Mouse (Mus musculus): ENCODE results near the gene 4930480E11Rik. TPM values are rescaled to one million over a fixed set of nuclear protein-coding genes. Genes with fewer than 3 reads are reported as not detected.
"Not testable (repeated sequence)": the region's sequence is repeated elsewhere in the genome, so short reads cannot be mapped to it uniquely, and the experiment has no call there.

Gene 4930480E11Rik
- not detected in 2 replicates for polyA plus RNA-seq (2014; fragmentation: Nextera tagmentation; extraction: Ambion mirVana)

- Histone ChIP-seq H3K27me3 (ENCODE audit: control insufficient read depth, insufficient read depth, low read length) (no peaks in the 10 kb centered on the region), H3K9ac (ENCODE audit: low read length) (no peak within 1 kb of the TSS), H3K4me3 (ENCODE audit: control insufficient read depth in 1 of 2, insufficient read depth in 1 of 2, low read depth in 1 of 2, low read length in 2 of 2) (no peak within 1 kb of the TSS), H3K4me1 (ENCODE audit: control insufficient read depth in 2 of 2, insufficient read depth in 2 of 2, low read length in 2 of 2) (no peaks in the 10 kb centered on the region), H3K4me2 (ENCODE audit: low read length) (no peak within 1 kb of the TSS), H3K27ac (replicated peaks in 1 of 2; ENCODE audit: control insufficient read depth in 1 of 2, insufficient read depth in 1 of 2, low read depth in 2 of 2, low read length in 2 of 2) (no peak within 1 kb of the TSS), H3K9me3 (ENCODE audit: control insufficient read depth, low read length) (no peaks in the 10 kb centered on the region), H3K36me3 (ENCODE audit: control insufficient read depth, insufficient read depth, low read length) (no peaks in the 10 kb centered on the region)
- WGBS = 32% methylated on average over 1 of the region's 1 CpGs
- no peak for ATAC-seq (ENCODE audit: insufficient number of reproducible peaks, insufficient read depth, low FRiP score, low read depth)
Observed at GRCm38 (mm10) chrX:78369343-78369742, at the start of gene 4930480E11Rik. Gene 4930480E11Rik (plus strand): TSS chrX:78369643.

GRCm38 (mm10) chrX:78403346-78403745 lies 33.9 kb downstream of the 4930480E11Rik start:
- not testable (repeated sequence) for H3K9me3 ChIP-seq (ENCODE audit: control insufficient read depth, low read length); ATAC-seq (ENCODE audit: insufficient number of reproducible peaks, insufficient read depth, low FRiP score, low read depth); H3K4me1 ChIP-seq (ENCODE audit: control insufficient read depth in 2 of 2, insufficient read depth in 2 of 2, low read length in 2 of 2); H3K4me3 ChIP-seq (ENCODE audit: control insufficient read depth in 1 of 2, insufficient read depth in 1 of 2, low read depth in 1 of 2, low read length in 2 of 2); H3K27ac ChIP-seq (replicated peaks in 1 of 2; ENCODE audit: control insufficient read depth in 1 of 2, insufficient read depth in 1 of 2, low read depth in 2 of 2, low read length in 2 of 2); H3K27me3 ChIP-seq (ENCODE audit: control insufficient read depth, insufficient read depth, low read length); H3K36me3 ChIP-seq (ENCODE audit: control insufficient read depth, insufficient read depth, low read length); H3K4me2 ChIP-seq (ENCODE audit: low read length); H3K9ac ChIP-seq (ENCODE audit: low read length)
- WGBS = 83% methylated on average over 2 of the region's 2 CpGs

Other genes with a start within 250 kb of the 4930480E11Rik start
- not detected in 2 replicates for gene Gm5938, start 244.2 kb upstream of the 4930480E11Rik start, polyA plus RNA-seq (2014; fragmentation: Nextera tagmentation; extraction: Ambion mirVana)
- not detected in 2 replicates for gene Obp1b, start 182.9 kb upstream of the 4930480E11Rik start, polyA plus RNA-seq (2014; fragmentation: Nextera tagmentation; extraction: Ambion mirVana)
- gene Gm14743, start 123.7 kb upstream of the 4930480E11Rik start, polyA plus RNA-seq (2014; fragmentation: Nextera tagmentation; extraction: Ambion mirVana) = not detected in 2 replicates
- gene Prrg1, start 214.3 kb downstream of the 4930480E11Rik start, polyA plus RNA-seq (2014; fragmentation: Nextera tagmentation; extraction: Ambion mirVana) = 6.1 and 7.6 TPM in 2 replicates